Mouse (Mus musculus) liver, embryonic 11.5 days (tissue): ENCODE data around the gene Rpgr. TPM values are rescaled to one million over a fixed set of nuclear protein-coding genes. Genes with fewer than 3 reads are reported as not detected.

ENCODE experiments used
- ATAC-seq: fragments of 200-750 bp; cut with Nextera tagmentation; replicated peaks from 2 replicates; pipeline ENCODE4 v1.8.0; 2017; ENCODE audit warnings: moderate number of reproducible peaks, mild to moderate bottlenecking, moderate TSS enrichment, moderate library complexity; ENCODE audit not compliant: low FRiP score
- DNase-seq: peaks from one replicate; pipeline ENCODE4 v3.0.0-alpha.2; 2017; ENCODE audit warnings: low spot score
- H3K27ac ChIP-seq: fragments of 300-500 bp; sonication (generic); 2 replicates; pipeline ENCODE4 v1.5.1; 2014; ENCODE audit warnings: mild to moderate bottlenecking, low read depth, low read length, control low read depth
- H3K27me3 ChIP-seq: fragments of 300-500 bp; sonication (generic); replicated peaks from 2 replicates; pipeline ENCODE4 v1.6.1; 2014; ENCODE audit warnings: low read length, mixed read lengths; ENCODE audit not compliant: control insufficient read depth, insufficient read depth
- H3K36me3 ChIP-seq: fragments of 300-500 bp; sonication (generic); 2 replicates; pipeline ENCODE4 v1.6.1; 2014; ENCODE audit warnings: mild to moderate bottlenecking, low read length, moderate library complexity, mixed read lengths; ENCODE audit not compliant: control insufficient read depth, insufficient read depth
- H3K4me1 ChIP-seq: fragments of 300-500 bp; sonication (generic); replicated peaks from 2 replicates; pipeline ENCODE4 v1.6.1; 2014; ENCODE audit warnings: low read length, mixed read lengths; ENCODE audit not compliant: control insufficient read depth, insufficient read depth
- H3K4me2 ChIP-seq: fragments of 300-500 bp; sonication (generic); 2 replicates; pipeline ENCODE4 v1.6.1; 2014; ENCODE audit warnings: mild to moderate bottlenecking, control low read depth, moderate library complexity
- H3K4me3 ChIP-seq: fragments of 300-500 bp; sonication (generic); 2 replicates; pipeline ENCODE4 v1.5.1; 2014; ENCODE audit warnings: low read depth, low read length, control low read depth
- H3K9ac ChIP-seq: fragments of 300-500 bp; sonication (generic); 2 replicates; pipeline ENCODE4 v1.6.1; 2014; ENCODE audit warnings: low read depth, low read length, control low read depth
- H3K9me3 ChIP-seq: fragments of 300-500 bp; sonication (generic); 2 replicates; pipeline ENCODE4 v1.6.1; 2016; ENCODE audit warnings: low read length, inconsistent platforms, mixed read lengths; ENCODE audit not compliant: control insufficient read depth
- WGBS: fragments of 180-500 bp; shearing (Covaris S2); extraction: QIAGEN DNeasy Blood & Tissue Kit; methylation state at CpG from one replicate; pipeline ENCODE4 v1.1.7; 2014; 5-methylcytosine and 5-hydroxymethylcytosine counted together
- polyA plus RNA-seq: library from polyadenylated mRNA; unstranded; fragments of >200 nt; fragmentation: Nextera tagmentation; extraction: Ambion mirVana; gene quantifications from 2 replicates; pipeline ENCODE4 v1.2.1, GENCODE M21; 2014

Rpgr gene
- 9.6 and 9.7 TPM in 2 replicates for polyA plus RNA-seq

GRCm38 (mm10) chrX:10216410-10216949 lies at the start of gene Rpgr:
Rpgr (minus strand) TSS chrX:10216920.
- no peaks in the 10 kb centered on the region for H3K4me1 ChIP-seq
- peak within 1 kb of the TSS; percentile 62 for H3K9ac ChIP-seq
- H3K36me3 ChIP-seq, result no peaks in the 10 kb centered on the region
- H3K27ac ChIP-seq, result peak within 1 kb of the TSS; percentile 32; the same call in 1 of the 2 replicates
- ATAC-seq (peak; percentile 99), DNase-seq (peak; percentile 89)
- no peaks in the 10 kb centered on the region for H3K9me3 ChIP-seq
- peak within 1 kb of the TSS; percentile 56 for H3K4me2 ChIP-seq
- H3K27me3 ChIP-seq, result no peaks in the 10 kb centered on the region
- 8% methylated on average over 45 of the region's 47 CpGs for WGBS
- peak within 1 kb of the TSS; percentile 58 for H3K4me3 ChIP-seq

- DNase-seq (no peak), ATAC-seq (no peak)
- no peaks in the 10 kb centered on the region for H3K4me1 ChIP-seq
- H3K4me2 ChIP-seq, result no peak overlapping the region
- WGBS, result 75% methylated on average over 5 of the region's 5 CpGs
- H3K36me3 ChIP-seq, result no peaks in the 10 kb centered on the region
- no peak overlapping the region for H3K4me3 ChIP-seq
- H3K9me3 ChIP-seq, result no peaks in the 10 kb centered on the region
- H3K27me3 ChIP-seq, result no peaks in the 10 kb centered on the region
- H3K9ac ChIP-seq, result no peak overlapping the region
- no peak overlapping the region for H3K27ac ChIP-seq
Measured at GRCm38 (mm10) chrX:10258260-10258659, 41.5 kb upstream of the Rpgr start.

GRCm38 (mm10) chrX:10257774-10258173 lies 41.1 kb upstream of the Rpgr start:
- WGBS, result 68% methylated on average over 1 of the region's 1 CpGs
- H3K9me3 ChIP-seq, result no peaks in the 10 kb centered on the region
- H3K4me1 ChIP-seq, result no peaks in the 10 kb centered on the region
- H3K9ac ChIP-seq, result no peak overlapping the region
- DNase-seq (no peak), ATAC-seq (no peak)
- H3K4me3 ChIP-seq, result no peak overlapping the region
- H3K36me3 ChIP-seq, result no peaks in the 10 kb centered on the region
- no peak overlapping the region for H3K4me2 ChIP-seq
- H3K27ac ChIP-seq, result no peak overlapping the region
- no peaks in the 10 kb centered on the region for H3K27me3 ChIP-seq

DNA sequence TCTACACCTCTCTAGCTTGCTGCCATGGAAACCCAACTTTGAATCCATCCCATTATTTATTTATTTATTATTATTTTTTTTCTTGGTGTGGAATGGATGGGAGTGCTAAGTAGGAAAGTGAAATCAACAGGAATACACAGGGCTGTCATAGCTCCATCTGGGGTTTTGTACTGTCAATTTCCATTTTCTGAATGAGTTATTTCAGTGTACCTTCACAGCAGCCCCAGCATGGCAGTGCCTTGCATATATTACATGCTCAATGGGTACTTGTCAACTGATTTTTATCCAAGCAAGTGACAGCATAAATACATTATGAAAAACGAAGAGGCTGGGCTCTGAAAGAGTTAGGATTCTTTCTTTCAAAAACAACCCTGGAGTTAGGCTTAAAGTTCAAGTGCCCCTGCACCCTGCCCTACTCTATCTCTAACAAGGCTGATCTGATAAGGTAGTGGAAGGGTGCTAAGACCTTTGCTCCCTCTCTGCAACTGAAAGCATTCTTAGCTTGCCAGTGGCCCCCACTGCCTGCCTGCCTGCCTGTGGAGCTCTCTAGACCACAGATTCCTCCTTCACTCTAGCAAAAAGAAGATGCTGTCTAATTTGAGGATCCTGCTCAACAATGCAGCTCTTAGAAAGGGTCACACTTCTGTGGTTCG lies 35.3 kb upstream of the Rpgr start, which contains the start of gene Otc:
TSS of gene Otc (plus strand) at position 454 of the 653 bp plus-strand sequence.
- Histone ChIP-seq H3K9me3 (no peaks in the 10 kb centered on the region), H3K9ac (no peak within 1 kb of the TSS), H3K36me3 (no peaks in the 10 kb centered on the region), H3K4me1 (no peaks in the 10 kb centered on the region), H3K4me3 (no peak within 1 kb of the TSS), H3K27ac (no peak within 1 kb of the TSS; the same call in 1 of the 2 replicates), H3K4me2 (no peak within 1 kb of the TSS), H3K27me3 (no peaks in the 10 kb centered on the region)
- DNase-seq (no peak), ATAC-seq (0 out of 2 replicates have a peak, but pooled peaks have one; percentile 18)
- 59% methylated on average over 2 of the region's 2 CpGs for WGBS

DNA sequence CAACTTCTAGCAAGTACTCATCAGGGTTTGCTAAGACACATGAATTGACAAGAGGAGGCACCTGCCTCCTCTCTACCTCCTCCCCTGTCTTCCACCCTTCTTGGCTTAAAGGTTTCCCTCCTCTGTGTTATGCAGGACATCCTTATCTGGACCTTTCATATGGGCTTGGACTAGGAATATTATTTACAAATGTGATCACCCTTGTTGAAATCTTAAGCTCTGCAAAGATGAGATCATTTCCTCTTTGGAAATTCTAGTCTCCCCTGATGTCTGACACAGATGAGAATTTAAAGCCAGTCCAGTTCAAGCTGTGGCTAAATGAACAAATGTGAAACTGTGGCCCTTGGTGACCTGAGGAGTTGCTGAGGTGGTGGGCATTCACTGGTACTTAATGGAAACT lies 34.6 kb upstream of the Rpgr start:
- no peak overlapping the region for H3K4me2 ChIP-seq
- no peaks in the 10 kb centered on the region for H3K9me3 ChIP-seq
- no peak overlapping the region for H3K9ac ChIP-seq
- H3K4me1 ChIP-seq, result no peaks in the 10 kb centered on the region
- no peak overlapping the region for H3K27ac ChIP-seq
- no peak for ATAC-seq
- no peaks in the 10 kb centered on the region for H3K36me3 ChIP-seq
- DNase-seq, result no peak
- H3K4me3 ChIP-seq, result no peak overlapping the region
- H3K27me3 ChIP-seq, result no peaks in the 10 kb centered on the region

GRCm38 (mm10) chrX:10243916-10244315 lies 27.2 kb upstream of the Rpgr start:
- WGBS, result 63% methylated on average over 3 of the region's 3 CpGs
- H3K36me3 ChIP-seq, result no peaks in the 10 kb centered on the region
- H3K9ac ChIP-seq, result no peak overlapping the region
- H3K27ac ChIP-seq, result no peak overlapping the region
- ATAC-seq, result no peak
- no peak overlapping the region for H3K4me3 ChIP-seq
- H3K9me3 ChIP-seq, result no peaks in the 10 kb centered on the region
- no peaks in the 10 kb centered on the region for H3K4me1 ChIP-seq
- H3K27me3 ChIP-seq, result no peaks in the 10 kb centered on the region
- H3K4me2 ChIP-seq, result no peak overlapping the region
- no peak for DNase-seq

DNA sequence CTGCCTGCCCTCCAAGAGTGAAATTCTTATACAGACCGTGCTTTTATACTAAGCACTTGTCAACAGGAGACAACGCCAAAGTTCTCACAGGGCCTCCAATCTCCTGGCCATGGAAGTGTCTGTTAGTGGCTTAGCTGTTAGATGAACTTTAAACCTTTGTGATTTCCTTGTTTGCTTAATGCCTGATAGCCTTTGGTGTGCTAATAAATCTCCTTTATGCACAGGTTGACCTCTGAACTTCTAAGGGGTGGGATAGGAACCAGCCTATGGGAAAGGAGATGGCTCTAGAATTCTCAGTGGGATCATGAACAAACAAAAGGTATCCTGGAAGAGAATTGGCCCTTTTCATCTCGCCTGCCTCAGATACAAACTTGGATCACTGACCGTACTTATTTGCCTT lies 22.8 kb upstream of the Rpgr start:
- no peak overlapping the region for H3K4me2 ChIP-seq
- 55% methylated on average over 4 of the region's 4 CpGs for WGBS
- H3K36me3 ChIP-seq, result no peaks in the 10 kb centered on the region
- H3K27ac ChIP-seq, result no peak overlapping the region
- ATAC-seq (no peak; the same call in 1 of the 2 replicates), DNase-seq (no peak)
- no peak overlapping the region for H3K9ac ChIP-seq
- no peaks in the 10 kb centered on the region for H3K4me1 ChIP-seq
- no peaks in the 10 kb centered on the region for H3K9me3 ChIP-seq
- no peaks in the 10 kb centered on the region for H3K27me3 ChIP-seq
- no peak overlapping the region for H3K4me3 ChIP-seq

GRCm38 (mm10) chrX:10234617-10235016 lies 17.9 kb upstream of the Rpgr start:
- H3K27ac ChIP-seq, result no peak overlapping the region

GRCm38 (mm10) chrX:10233051-10233450 lies 16.3 kb upstream of the Rpgr start:
- Histone ChIP-seq H3K27ac (no peak overlapping the region), H3K4me1 (no peaks in the 10 kb centered on the region), H3K9ac (no peak overlapping the region), H3K4me3 (no peak overlapping the region), H3K27me3 (no peaks in the 10 kb centered on the region), H3K36me3 (no peaks in the 10 kb centered on the region), H3K9me3 (no peaks in the 10 kb centered on the region), H3K4me2 (no peak overlapping the region)
- ATAC-seq, result no peak
- DNase-seq, result no peak
- whole genome bisulfite sequencing, result 82% methylated on average over 2 of the region's 2 CpGs

More at GRCm38 (mm10) chrX:10234617-10235016, 17.9 kb upstream of the Rpgr start:
- Histone ChIP-seq H3K4me2 (no peak overlapping the region), H3K9me3 (no peaks in the 10 kb centered on the region), H3K9ac (no peak overlapping the region), H3K27me3 (no peaks in the 10 kb centered on the region), H3K4me3 (no peak overlapping the region), H3K4me1 (no peaks in the 10 kb centered on the region), H3K36me3 (no peaks in the 10 kb centered on the region)
- ATAC-seq (no peak), DNase-seq (no peak)
- 53% methylated on average over 3 of the region's 3 CpGs for WGBS
